Mouse (Mus musculus) small intestine, adult 2 months (tissue): ENCODE results near the gene Cacfd1.
A peak's percentile ranks its signal among the peaks of the same experiment; 100 is the strongest.

Experiments used
- CTCF ChIP-seq: fragments of 200-500 bp; IDR thresholded peaks from 2 replicates; pipeline ENCODE4 v1.5.1; 2012; ENCODE audit warnings: low read depth, mild to moderate bottlenecking, control low read depth, inconsistent platforms, low read length, moderate library complexity, mixed read lengths; ENCODE audit not compliant: insufficient replicate concordance, insufficient read length; ENCODE audit errors: extremely low read depth
- POLR2A ChIP-seq: fragments of 200-500 bp; IDR thresholded peaks from 2 replicates; pipeline ENCODE4 v1.6.1; 2012; ENCODE audit warnings: low read depth, mild to moderate bottlenecking, control low read depth, inconsistent platforms, low read length, moderate library complexity

- TF ChIP-seq CTCF (peak; percentile 98; the same call in 1 of the 2 replicates), POLR2A (no peak)
Measured at GRCm38 (mm10) chr2:27017802-27018201, 8.1 kb downstream of the Cacfd1 start.
